Mouse (Mus musculus) liver, embryonic 14.5 days (tissue): ENCODE measurements at regions not wholly inside any gene's neighbourhood (a gene's known extent, or its start where the extent isn't known, plus 50 kb on each side); places are given as distances from the start of the nearest gene placed in this dataset.

Source experiments
- CTCF ChIP-seq: IDR thresholded peaks from 2 replicates; pipeline ENCODE4 v1.5.1; 2016; ENCODE audit warnings: antibody characterized with exemption, low read depth, control low read depth
- EP300 ChIP-seq: IDR thresholded peaks from 2 replicates; pipeline ENCODE4 v1.6.1; 2016; ENCODE audit warnings: antibody characterized with exemption, low read depth

- TF ChIP-seq CTCF (0 out of 2 replicates have a peak, but pooled peaks have one; percentile 16), EP300 (no peak)
These were observed 99.4 kb upstream of the Mrps10 start for GRCm38 (mm10) chr17:47269053-47269891.
